Mouse (Mus musculus): ENCODE data around the gene Car6.

DNA sequence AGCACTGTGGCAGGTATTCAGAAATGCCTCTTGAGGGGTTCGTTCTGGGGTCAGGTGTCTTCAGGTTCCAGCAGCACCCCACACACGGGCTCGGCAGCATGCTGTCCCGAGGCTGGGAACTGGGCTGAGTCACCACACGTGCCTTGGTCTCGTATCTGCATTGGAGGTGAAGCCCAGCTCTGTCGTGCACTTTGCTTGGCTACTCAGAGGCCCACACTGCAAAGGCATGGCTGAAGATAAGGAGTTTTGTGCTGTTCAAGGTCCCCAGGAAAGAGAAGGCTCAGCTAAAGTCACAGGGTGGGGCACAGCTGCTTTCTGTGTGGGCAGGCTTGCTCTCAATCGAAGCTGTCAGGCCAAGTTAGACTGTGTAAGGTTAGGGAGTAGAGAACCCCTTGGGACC is 48.6 kb downstream of the Car6 start:
- TF ChIP-seq CTCF (IDR thresholded peaks at IDR 0.05) (no peak), EP300 (IDR thresholded peaks at IDR 0.05) (no peak)
